Mouse (Mus musculus): ENCODE measurements around the gene Maml2. TPM values are rescaled to one million over a fixed set of nuclear protein-coding genes. Genes with fewer than 3 reads are reported as not detected.
A peak's percentile ranks its signal among the peaks of the same experiment; 100 is the strongest.

The Maml2 gene
- polyA plus RNA-seq, 1 experiment from 2014 or later: 5.0 TPM

DNA sequence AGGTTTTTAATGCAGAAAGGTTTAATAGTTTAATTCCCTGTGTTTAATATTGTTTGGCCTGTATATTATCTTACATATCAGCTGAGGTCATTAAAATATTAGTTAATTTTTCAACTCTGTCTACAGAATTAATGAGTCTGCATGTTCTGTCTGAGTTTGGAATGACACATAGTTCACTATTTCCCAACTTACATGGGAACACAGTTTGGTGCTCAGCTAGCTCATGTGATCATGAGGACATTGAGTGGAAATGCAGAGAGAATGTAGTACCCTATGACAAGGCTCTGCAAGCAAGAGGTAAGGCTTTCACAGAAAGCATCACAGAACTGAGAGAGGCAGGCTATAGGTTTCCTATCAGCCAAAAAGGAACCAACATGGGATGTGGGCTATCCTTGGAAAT is 197.8 kb downstream of the Maml2 start:
- H3K9me3 ChIP-seq (ENCODE audit: control insufficient read depth, low read length): no peaks in the 10 kb centered on the region
- no peaks in the 10 kb centered on the region for H3K27me3 ChIP-seq (replicated peaks; ENCODE audit: control insufficient read depth, insufficient read depth, low read length)
- no peak overlapping the region for H3K9ac ChIP-seq (ENCODE audit: low read depth, low read length)
- no peak overlapping the region for H3K4me2 ChIP-seq (ENCODE audit: low read depth, low read length)
- H3K27ac ChIP-seq (ENCODE audit: low read length): no peak overlapping the region
- H3K4me3 ChIP-seq (ENCODE audit: low read length): no peak overlapping the region
- no peak for ATAC-seq
- peaks cover 6% of the 10 kb centered on the region; the same call in 1 of the 2 replicates for H3K4me1 ChIP-seq (ENCODE audit: control insufficient read depth, insufficient read depth, low read length)
- H3K36me3 ChIP-seq (ENCODE audit: control insufficient read depth, insufficient read depth, low read length): no peaks in the 10 kb centered on the region

DNA sequence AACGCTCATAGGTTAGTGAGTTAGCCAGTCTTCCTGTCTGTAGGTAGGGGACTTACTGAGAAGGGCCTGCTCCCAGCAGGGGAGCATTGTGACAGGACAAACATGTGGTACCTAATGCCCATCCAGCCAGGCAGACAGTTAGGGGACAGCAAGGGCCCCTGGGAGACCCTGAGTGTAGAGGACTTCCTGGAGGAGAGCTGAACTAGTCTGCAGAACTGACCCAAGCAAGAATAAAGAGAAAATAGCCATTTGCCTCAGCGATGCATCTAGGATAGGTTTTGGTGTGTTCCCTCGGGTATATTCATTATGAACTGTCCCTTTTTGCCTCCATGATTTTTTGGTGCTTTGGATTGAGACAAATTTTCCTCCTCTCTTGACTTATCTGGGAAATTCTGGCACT is 199.3 kb downstream of the Maml2 start:
- Histone ChIP-seq H3K9me3 (ENCODE audit: control insufficient read depth, low read length) (no peaks in the 10 kb centered on the region), H3K4me1 (ENCODE audit: control insufficient read depth, insufficient read depth, low read length) (peaks cover 6% of the 10 kb centered on the region; the same call in 1 of the 2 replicates), H3K27me3 (replicated peaks; ENCODE audit: control insufficient read depth, insufficient read depth, low read length) (no peaks in the 10 kb centered on the region), H3K36me3 (ENCODE audit: control insufficient read depth, insufficient read depth, low read length) (no peaks in the 10 kb centered on the region), H3K4me2 (ENCODE audit: low read depth, low read length) (no peak overlapping the region), H3K27ac (ENCODE audit: low read length) (peak overlapping the region; percentile 19; the same call in 1 of the 2 replicates), H3K9ac (ENCODE audit: low read depth, low read length) (no peak overlapping the region), H3K4me3 (ENCODE audit: low read length) (no peak overlapping the region)
- 74% methylated on average over 3 of the region's 3 CpGs for WGBS
- no peak for ATAC-seq

DNA sequence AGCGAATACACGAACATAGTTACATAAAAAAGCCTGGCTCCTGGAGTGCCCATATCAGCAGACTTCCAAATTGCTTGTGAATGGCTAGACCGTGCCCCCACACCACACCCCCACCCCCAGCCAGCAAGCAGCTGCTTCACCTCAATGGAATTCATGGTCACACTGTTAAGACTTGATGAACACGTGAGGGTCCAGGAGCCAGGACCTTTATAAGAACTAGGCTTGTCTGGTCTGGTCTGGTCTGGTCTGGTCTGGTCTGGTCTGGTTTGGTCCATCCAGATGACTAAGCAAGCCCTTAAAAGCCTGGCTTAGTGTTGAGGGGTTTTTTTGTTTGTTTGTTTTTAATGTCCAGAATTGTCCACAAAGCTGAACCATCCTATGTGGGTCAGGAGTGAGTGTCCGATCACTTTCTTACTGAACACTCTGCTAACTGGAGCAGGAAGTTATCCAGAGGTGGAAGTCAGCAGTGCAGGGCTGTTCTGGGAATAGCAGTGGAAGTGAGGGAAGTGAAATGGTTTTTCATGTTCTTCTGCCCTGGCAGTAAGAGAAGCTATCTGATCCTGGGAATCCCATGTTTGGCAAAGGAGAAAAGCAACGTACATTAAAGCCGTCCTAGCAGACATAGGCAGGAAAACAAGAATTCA is 200.1 kb downstream of the Maml2 start:
- Histone ChIP-seq H3K9ac (ENCODE audit: low read depth, low read length) (no peak overlapping the region), H3K4me3 (ENCODE audit: low read length) (no peak overlapping the region), H3K36me3 (ENCODE audit: control insufficient read depth, insufficient read depth, low read length) (no peaks in the 10 kb centered on the region), H3K4me1 (ENCODE audit: control insufficient read depth, insufficient read depth, low read length) (peaks cover 6% of the 10 kb centered on the region; the same call in 1 of the 2 replicates), H3K27me3 (replicated peaks; ENCODE audit: control insufficient read depth, insufficient read depth, low read length) (no peaks in the 10 kb centered on the region), H3K27ac (ENCODE audit: low read length) (no peak overlapping the region), H3K4me2 (ENCODE audit: low read depth, low read length) (no peak overlapping the region), H3K9me3 (ENCODE audit: control insufficient read depth, low read length) (no peaks in the 10 kb centered on the region)
- WGBS: 53% methylated on average over 7 of the region's 7 CpGs
- ATAC-seq: no peak

DNA sequence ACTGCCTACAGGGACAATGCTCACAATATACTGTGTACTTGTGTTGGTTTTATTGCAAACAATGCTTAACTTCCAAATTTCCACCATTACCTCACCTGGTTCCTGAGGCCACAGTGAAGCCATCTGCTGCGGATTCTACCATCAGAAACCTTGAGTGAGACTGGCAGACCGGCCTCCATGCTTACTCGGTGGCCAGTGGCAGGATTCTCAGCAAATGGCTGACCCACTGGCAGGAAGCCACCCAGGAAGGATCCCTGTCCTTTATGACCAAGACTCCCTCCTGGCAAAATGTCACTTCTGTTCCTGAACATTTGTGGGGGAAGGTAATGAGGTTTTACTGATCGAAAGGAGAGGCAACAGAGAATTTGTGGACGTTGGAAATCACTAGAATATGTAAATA is 202.3 kb downstream of the Maml2 start:
- Histone ChIP-seq H3K27me3 (replicated peaks; ENCODE audit: control insufficient read depth, insufficient read depth, low read length) (no peaks in the 10 kb centered on the region), H3K9me3 (ENCODE audit: control insufficient read depth, low read length) (no peaks in the 10 kb centered on the region), H3K4me2 (ENCODE audit: low read depth, low read length) (no peak overlapping the region), H3K4me1 (ENCODE audit: control insufficient read depth, insufficient read depth, low read length) (peaks cover 6% of the 10 kb centered on the region; the same call in 1 of the 2 replicates), H3K9ac (ENCODE audit: low read depth, low read length) (no peak overlapping the region), H3K36me3 (ENCODE audit: control insufficient read depth, insufficient read depth, low read length) (no peaks in the 10 kb centered on the region), H3K27ac (ENCODE audit: low read length) (no peak overlapping the region), H3K4me3 (ENCODE audit: low read length) (no peak overlapping the region)
- ATAC-seq: no peak
- 69% methylated on average over 5 of the region's 5 CpGs for WGBS

DNA sequence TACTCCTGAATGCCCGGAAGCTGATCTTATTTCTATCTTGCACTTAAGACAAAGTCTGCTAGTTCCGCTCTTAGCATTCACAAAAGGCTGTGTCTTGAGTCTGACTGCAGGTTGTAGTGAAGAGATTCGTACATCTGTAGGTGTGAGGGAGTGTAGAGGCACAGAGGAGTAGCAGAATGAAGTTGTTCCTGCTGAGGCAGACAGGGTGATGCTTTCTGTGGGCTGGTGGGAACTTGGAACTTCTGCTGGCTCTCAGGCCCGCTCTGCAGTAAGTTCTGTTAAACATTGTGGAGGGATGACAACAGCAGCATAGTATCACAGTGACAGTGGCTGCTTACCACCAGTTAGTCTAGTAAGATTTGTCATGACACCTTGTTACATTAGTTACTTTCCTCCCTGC is 207.3 kb downstream of the Maml2 start:
- no peak for ATAC-seq
- Histone ChIP-seq H3K9me3 (ENCODE audit: control insufficient read depth, low read length) (no peaks in the 10 kb centered on the region), H3K4me1 (ENCODE audit: control insufficient read depth, insufficient read depth, low read length) (no peaks in the 10 kb centered on the region), H3K4me2 (ENCODE audit: low read depth, low read length) (no peak overlapping the region), H3K4me3 (ENCODE audit: low read length) (no peak overlapping the region), H3K36me3 (ENCODE audit: control insufficient read depth, insufficient read depth, low read length) (no peaks in the 10 kb centered on the region), H3K9ac (ENCODE audit: low read depth, low read length) (no peak overlapping the region), H3K27me3 (replicated peaks; ENCODE audit: control insufficient read depth, insufficient read depth, low read length) (no peaks in the 10 kb centered on the region), H3K27ac (ENCODE audit: low read length) (no peak overlapping the region)
- 78% methylated on average over 4 of the region's 4 CpGs for WGBS

DNA sequence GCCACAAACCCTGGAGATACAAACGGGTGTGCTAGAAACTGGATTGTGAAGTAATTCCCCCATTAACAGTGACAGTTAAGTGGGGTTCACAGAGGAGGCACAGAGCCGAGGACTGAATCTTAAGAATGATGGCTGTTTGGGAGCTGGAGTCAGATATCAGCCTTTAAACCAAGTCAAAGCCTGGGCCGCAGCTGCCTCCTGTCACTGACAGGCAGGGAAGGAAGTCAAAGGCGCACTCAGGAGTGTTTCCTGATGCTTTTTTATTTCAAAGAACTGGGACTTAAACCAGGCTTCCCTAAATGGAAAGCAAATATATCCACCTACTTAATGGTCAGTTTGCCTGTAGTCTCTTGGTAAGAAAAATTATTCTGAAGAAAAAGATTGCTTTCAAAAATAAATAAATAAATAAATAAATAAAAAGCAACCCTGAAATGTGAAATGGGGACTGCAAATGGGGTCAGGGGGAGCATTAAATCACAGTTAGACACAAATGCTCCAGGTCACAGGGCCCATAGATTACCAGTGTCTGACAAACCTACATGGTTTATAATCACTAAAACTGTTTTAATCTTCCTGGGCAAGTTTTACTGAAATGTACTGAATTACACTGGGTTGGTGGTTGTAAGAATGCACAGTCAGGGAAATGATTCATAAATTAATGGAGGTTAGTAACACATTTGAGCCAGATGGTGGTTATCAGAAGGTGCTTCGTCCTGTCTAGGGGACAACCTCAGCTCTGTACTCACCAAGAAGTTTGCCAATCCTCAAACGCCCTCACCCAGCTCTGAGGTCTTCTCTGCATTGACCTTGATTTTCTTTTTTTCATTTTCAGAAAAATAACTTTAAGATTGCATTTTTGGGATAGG is 209.4 kb downstream of the Maml2 start:
- Histone ChIP-seq H3K4me1 (ENCODE audit: control insufficient read depth, insufficient read depth, low read length) (no peaks in the 10 kb centered on the region), H3K9ac (ENCODE audit: low read depth, low read length) (no peak overlapping the region), H3K36me3 (ENCODE audit: control insufficient read depth, insufficient read depth, low read length) (no peaks in the 10 kb centered on the region), H3K27ac (ENCODE audit: low read length) (no peak overlapping the region), H3K9me3 (ENCODE audit: control insufficient read depth, low read length) (no peaks in the 10 kb centered on the region), H3K4me3 (ENCODE audit: low read length) (no peak overlapping the region), H3K27me3 (replicated peaks; ENCODE audit: control insufficient read depth, insufficient read depth, low read length) (no peaks in the 10 kb centered on the region), H3K4me2 (ENCODE audit: low read depth, low read length) (no peak overlapping the region)
- whole genome bisulfite sequencing: 49% methylated on average over 6 of the region's 6 CpGs
- ATAC-seq: no peak

DNA sequence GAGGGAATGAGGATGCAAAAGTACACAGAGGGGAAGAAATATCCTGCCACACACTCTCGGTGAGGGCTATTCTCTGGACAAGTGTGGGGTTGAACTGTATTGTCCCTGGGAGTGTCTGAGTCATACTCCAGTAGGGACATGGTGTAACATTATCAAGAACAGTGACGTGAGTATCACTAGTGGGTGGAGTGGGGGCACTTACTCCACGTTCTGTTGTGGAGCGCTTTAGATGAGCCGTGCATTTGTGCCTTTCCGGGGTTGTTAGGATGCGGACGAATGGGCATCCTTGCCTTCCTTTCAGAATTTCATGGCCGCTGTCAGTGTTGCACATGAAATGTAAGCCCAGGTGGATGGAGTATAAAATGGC is 210.0 kb downstream of the Maml2 start:
- Histone ChIP-seq H3K36me3 (ENCODE audit: control insufficient read depth, insufficient read depth, low read length) (no peaks in the 10 kb centered on the region), H3K4me1 (ENCODE audit: control insufficient read depth, insufficient read depth, low read length) (no peaks in the 10 kb centered on the region), H3K4me3 (ENCODE audit: low read length) (no peak overlapping the region), H3K9ac (ENCODE audit: low read depth, low read length) (no peak overlapping the region), H3K27me3 (replicated peaks; ENCODE audit: control insufficient read depth, insufficient read depth, low read length) (no peaks in the 10 kb centered on the region), H3K27ac (ENCODE audit: low read length) (no peak overlapping the region), H3K9me3 (ENCODE audit: control insufficient read depth, low read length) (no peaks in the 10 kb centered on the region), H3K4me2 (ENCODE audit: low read depth, low read length) (no peak overlapping the region)
- WGBS: 86% methylated on average over 9 of the region's 9 CpGs
- no peak for ATAC-seq

DNA sequence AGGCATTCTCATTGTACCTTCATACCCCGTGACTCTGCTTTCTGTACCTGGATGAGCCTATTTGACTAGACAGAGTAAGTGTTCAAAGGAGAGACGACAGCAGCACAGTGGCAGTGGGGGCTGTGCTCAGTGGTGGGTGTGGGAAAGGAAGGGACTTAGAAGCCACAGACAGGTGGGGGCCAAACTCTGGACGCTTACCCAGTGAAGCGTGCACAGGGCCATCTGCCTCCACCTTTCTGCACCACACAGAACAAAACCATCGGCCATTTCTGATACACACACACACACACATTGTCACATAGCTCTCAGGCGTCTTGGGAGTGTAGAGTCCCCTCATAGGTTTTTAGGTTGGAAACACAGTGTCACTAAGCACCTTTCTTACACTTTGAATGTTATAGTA is 212.0 kb downstream of the Maml2 start:
- Histone ChIP-seq H3K27me3 (replicated peaks; ENCODE audit: control insufficient read depth, insufficient read depth, low read length) (no peaks in the 10 kb centered on the region), H3K36me3 (ENCODE audit: control insufficient read depth, insufficient read depth, low read length) (no peaks in the 10 kb centered on the region), H3K4me1 (ENCODE audit: control insufficient read depth, insufficient read depth, low read length) (no peaks in the 10 kb centered on the region), H3K9me3 (ENCODE audit: control insufficient read depth, low read length) (no peaks in the 10 kb centered on the region), H3K9ac (ENCODE audit: low read depth, low read length) (no peak overlapping the region), H3K4me3 (ENCODE audit: low read length) (no peak overlapping the region), H3K4me2 (ENCODE audit: low read depth, low read length) (no peak overlapping the region), H3K27ac (ENCODE audit: low read length) (no peak overlapping the region)
- no peak for ATAC-seq
- 84% methylated on average over 6 of the region's 6 CpGs for whole genome bisulfite sequencing

DNA sequence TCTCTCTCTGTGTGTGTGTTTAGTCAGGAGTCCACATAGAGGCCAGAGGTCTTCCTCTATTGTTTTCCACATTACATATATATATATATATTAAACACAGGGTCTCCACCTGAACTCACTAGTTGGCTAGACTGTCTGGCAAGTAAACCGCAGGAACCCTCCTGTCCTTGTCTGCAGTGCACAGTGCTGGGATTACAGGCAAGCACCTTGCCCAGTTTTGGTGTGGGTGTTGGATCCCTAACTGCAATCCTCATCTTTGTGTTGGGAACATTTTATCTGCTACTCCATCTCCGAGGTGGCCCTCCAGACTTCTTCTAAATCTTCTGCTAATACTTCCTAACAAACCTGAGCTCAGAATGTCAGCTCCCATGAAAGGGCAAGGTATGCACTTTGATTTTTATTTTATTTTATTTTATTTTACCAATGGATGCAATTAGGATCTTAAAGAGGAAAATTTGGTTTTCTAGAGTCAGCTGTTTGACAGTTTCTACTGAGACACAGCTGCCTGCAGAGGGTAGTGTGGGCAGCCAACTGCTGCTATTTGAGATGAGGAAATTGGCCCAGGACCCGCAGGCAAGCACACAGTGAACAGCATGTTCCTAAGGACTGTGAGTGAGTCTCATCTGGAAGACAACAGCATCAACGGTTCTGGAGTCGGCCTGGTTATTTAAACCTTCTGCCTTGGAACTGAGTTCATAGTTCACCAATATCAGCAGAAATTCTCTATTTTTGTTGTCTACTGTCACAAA is 213.0 kb downstream of the Maml2 start:
- H3K36me3 ChIP-seq (ENCODE audit: control insufficient read depth, insufficient read depth, low read length): no peaks in the 10 kb centered on the region
- no peaks in the 10 kb centered on the region for H3K27me3 ChIP-seq (replicated peaks; ENCODE audit: control insufficient read depth, insufficient read depth, low read length)
- no peak for ATAC-seq
- 73% methylated on average over 5 of the region's 5 CpGs for WGBS
- H3K4me2 ChIP-seq (ENCODE audit: low read depth, low read length): no peak overlapping the region
- no peak overlapping the region for H3K27ac ChIP-seq (ENCODE audit: low read length)
- H3K9me3 ChIP-seq (ENCODE audit: control insufficient read depth, low read length): no peaks in the 10 kb centered on the region
- H3K4me1 ChIP-seq (ENCODE audit: control insufficient read depth, insufficient read depth, low read length): no peaks in the 10 kb centered on the region
- H3K9ac ChIP-seq (ENCODE audit: low read depth, low read length): no peak overlapping the region
- no peak overlapping the region for H3K4me3 ChIP-seq (ENCODE audit: low read length)

Measured in intestine, embryonic 16.5 days (tissue).